Mouse (Mus musculus): ENCODE measurements around the gene Ano4.

- TF ChIP-seq CTCF (IDR thresholded peaks at IDR 0.05; ENCODE audit: extremely low read depth, insufficient read depth, insufficient read length, insufficient replicate concordance) (no peak), POLR2A (IDR thresholded peaks at IDR 0.05; ENCODE audit: low read depth, low read length) (no peak)
Observed at GRCm38 (mm10) chr10:89358933-89359332, 14.4 kb upstream of the Ano4 start.
